ENCODE assay signal across 8 mouse cellular contexts in the genomic region with DNA sequence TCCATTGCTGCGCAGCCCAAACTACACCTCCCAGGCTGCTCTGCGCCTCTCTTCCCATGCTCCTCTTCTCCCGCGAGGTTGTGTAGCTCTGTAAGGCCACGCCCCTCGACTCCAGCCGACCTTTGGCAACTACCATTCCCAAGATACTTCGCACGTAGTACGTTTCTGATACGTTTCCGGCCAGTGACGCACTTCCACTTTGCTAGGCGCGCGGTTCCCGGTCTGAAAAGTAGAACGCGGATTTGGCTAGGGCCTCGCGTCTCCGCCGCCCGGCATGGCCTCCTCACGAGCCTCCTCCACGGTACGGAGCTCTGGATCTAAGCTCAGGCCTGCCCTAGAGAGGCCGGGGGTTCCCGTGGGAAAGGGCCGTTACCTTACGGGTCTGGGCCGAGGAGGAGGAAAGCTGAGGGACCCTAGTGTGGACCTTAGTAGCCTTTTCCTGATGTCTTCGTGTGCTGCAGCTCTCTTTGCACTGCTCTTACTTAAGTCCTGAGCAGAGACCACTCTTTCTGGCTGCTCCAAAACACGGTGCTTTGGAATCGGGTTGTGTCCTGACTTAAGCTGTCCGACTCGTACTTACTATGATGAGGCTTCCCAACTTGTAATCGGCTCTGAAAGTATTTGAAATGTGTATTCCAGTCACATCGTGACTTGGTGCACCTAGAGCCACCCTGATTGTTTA. TPM values are rescaled to one million over a fixed set of nuclear protein-coding genes. Genes with fewer than 3 reads are reported as not detected.
DNase-seq lines count a peak whose midpoint lies in the region; ATAC-seq and TF ChIP-seq lines count a peak whose summit lies in the region.

A gene (minus strand): TSS at position 42 of the 682 bp plus-strand sequence.
A gene (plus strand): TSS at position 197 of the 682 bp plus-strand sequence.

- no peak for TF ChIP-seq CTCF in liver, embryonic 14.5 days (IDR thresholded peaks at IDR 0.05; ENCODE audit: low read depth)
- no peak for TF ChIP-seq CTCF in stomach, postnatal 0 days (IDR thresholded peaks at IDR 0.05; ENCODE audit: low read depth)

- peak within 1 kb of the TSS; percentile 77 for H3K4me2 ChIP-seq in heart, embryonic 15.5 days
- peak within 1 kb of the TSS; percentile 90 for H3K4me2 ChIP-seq in liver, embryonic 14.5 days (ENCODE audit: low read depth)
- H3K4me2 ChIP-seq in neural tube, embryonic 11.5 days (ENCODE audit: low read depth): peak within 1 kb of the TSS; percentile 62
- H3K4me2 ChIP-seq in stomach, postnatal 0 days (replicated peaks; ENCODE audit: low read depth): peak within 1 kb of the TSS; percentile 54

- no peaks in the 10 kb centered on the region for H3K27me3 ChIP-seq in forebrain, embryonic 10.5 days (ENCODE audit: poor library complexity, severe bottlenecking)
- no peaks in the 10 kb centered on the region for H3K27me3 ChIP-seq in heart, embryonic 15.5 days
- H3K27me3 ChIP-seq in liver, embryonic 14.5 days (ENCODE audit: control insufficient read depth, insufficient read depth, low read length): no peaks in the 10 kb centered on the region
- H3K27me3 ChIP-seq in neural tube, embryonic 11.5 days (ENCODE audit: control insufficient read depth, insufficient read depth, low read length): no peaks in the 10 kb centered on the region
- H3K27me3 ChIP-seq in stomach, postnatal 0 days (ENCODE audit: control insufficient read depth, insufficient read depth, low read length): no peaks in the 10 kb centered on the region

- peak within 1 kb of the TSS; percentile 83 for H3K9ac ChIP-seq in heart, embryonic 15.5 days
- H3K9ac ChIP-seq in liver, embryonic 14.5 days (replicated peaks): peak within 1 kb of the TSS; percentile 93
- H3K9ac ChIP-seq in neural tube, embryonic 11.5 days (ENCODE audit: low read length): peak within 1 kb of the TSS; percentile 83
- H3K9ac ChIP-seq in stomach, postnatal 0 days (ENCODE audit: low read length): peak within 1 kb of the TSS; percentile 84

- H3K27ac ChIP-seq in forebrain, embryonic 10.5 days: peak within 1 kb of the TSS; percentile 93
- peak within 1 kb of the TSS; percentile 89 for H3K27ac ChIP-seq in heart, embryonic 15.5 days
- H3K27ac ChIP-seq in liver, embryonic 14.5 days: peak within 1 kb of the TSS; percentile 89
- peak within 1 kb of the TSS; percentile 73 for H3K27ac ChIP-seq in neural tube, embryonic 11.5 days (ENCODE audit: low read depth, low read length)
- H3K27ac ChIP-seq in stomach, postnatal 0 days (replicated peaks): peak within 1 kb of the TSS; percentile 86

- H3K9me3 ChIP-seq in forebrain, embryonic 10.5 days: no peaks in the 10 kb centered on the region
- no peaks in the 10 kb centered on the region for H3K9me3 ChIP-seq in heart, embryonic 15.5 days (replicated peaks)
- no peaks in the 10 kb centered on the region for H3K9me3 ChIP-seq in liver, embryonic 14.5 days (ENCODE audit: control insufficient read depth, low read length)
- no peaks in the 10 kb centered on the region for H3K9me3 ChIP-seq in neural tube, embryonic 11.5 days (ENCODE audit: control insufficient read depth, low read length)
- H3K9me3 ChIP-seq in stomach, postnatal 0 days (ENCODE audit: control insufficient read depth, low read length): no peaks in the 10 kb centered on the region

- peak; percentile 95 for DNase-seq in CD8-positive naive resting alpha-beta T cell, adult 2 months (ENCODE audit: low read depth in 2 of 2, low spot score in 2 of 2)
- DNase-seq in c-Kit-positive CD71-negative TER-119-negative erythroid progenitor cells, embryonic 14.5 days (ENCODE audit: low read depth): peak; percentile 97
- peak; percentile 98 for DNase-seq in forebrain, embryonic 10.5 days (ENCODE audit: extremely low spot score, low spot score)
- peak; percentile 99 to 100 for DNase-seq in kidney, postnatal 25 days
- peak; percentile 99 to 100 (median 99) for DNase-seq in liver, embryonic 14.5 days (ENCODE audit: low read depth in 3 of 3, low spot score in 3 of 3)
- peak; percentile 97 for DNase-seq in neural tube, embryonic 11.5 days (ENCODE audit: low spot score)
- peak; percentile 98 for DNase-seq in stomach, postnatal 0 days (ENCODE audit: low spot score)

- under 1% methylated on average over 39 of the region's 39 CpGs for WGBS in forebrain, embryonic 10.5 days
- WGBS in heart, embryonic 15.5 days: under 1% methylated on average over 39 of the region's 39 CpGs
- under 1% methylated on average over 39 of the region's 39 CpGs for WGBS in liver, embryonic 14.5 days (ENCODE audit: insufficient replicate concordance)
- under 1% methylated on average over 39 of the region's 39 CpGs for WGBS in neural tube, embryonic 11.5 days
- under 1% methylated on average over 39 of the region's 39 CpGs for WGBS in stomach, postnatal 0 days

- H3K36me3 ChIP-seq in forebrain, embryonic 10.5 days (replicated peaks): peaks cover 58% of the 10 kb centered on the region
- H3K36me3 ChIP-seq in heart, embryonic 15.5 days: peaks cover 25% of the 10 kb centered on the region
- H3K36me3 ChIP-seq in liver, embryonic 14.5 days (replicated peaks; ENCODE audit: control insufficient read depth, insufficient read depth, low read depth): peaks cover 21% of the 10 kb centered on the region
- H3K36me3 ChIP-seq in neural tube, embryonic 11.5 days (ENCODE audit: control insufficient read depth, insufficient read depth, low read length): 0 out of 2 replicates have a peak, but pooled peaks cover 3% of the 10 kb centered on the region
- peaks cover 6% of the 10 kb centered on the region for H3K36me3 ChIP-seq in stomach, postnatal 0 days (ENCODE audit: control insufficient read depth, insufficient read depth, low read length)

- H3K4me3 ChIP-seq in forebrain, embryonic 10.5 days: peak within 1 kb of the TSS; percentile 85
- peak within 1 kb of the TSS; percentile 80 for H3K4me3 ChIP-seq in heart, embryonic 15.5 days
- H3K4me3 ChIP-seq in liver, embryonic 14.5 days (ENCODE audit: insufficient read depth in 1 of 2, low read depth in 2 of 2, low read length in 2 of 2): peak within 1 kb of the TSS; percentile 77 to 94
- H3K4me3 ChIP-seq in neural tube, embryonic 11.5 days (ENCODE audit: low read depth, low read length): peak within 1 kb of the TSS; percentile 78
- H3K4me3 ChIP-seq in stomach, postnatal 0 days (ENCODE audit: low read depth, low read length): peak within 1 kb of the TSS; percentile 65

- TF ChIP-seq EP300 in liver, embryonic 14.5 days (IDR thresholded peaks at IDR 0.05; ENCODE audit: low read depth): peak; percentile 47; the same call in 1 of the 2 replicates
- TF ChIP-seq EP300 in stomach, postnatal 0 days (optimal IDR thresholded peaks at IDR 0.05): peak; percentile 49

- ATAC-seq in heart, embryonic 15.5 days (replicated peaks; ENCODE audit: insufficient number of reproducible peaks, insufficient read depth, low FRiP score, low read depth): peak; percentile 99
- ATAC-seq in liver, embryonic 14.5 days (ENCODE audit: insufficient read depth): peak; percentile 98
- ATAC-seq in neural tube, embryonic 11.5 days (ENCODE audit: insufficient read depth, low FRiP score, low TSS enrichment): peak; percentile 99
- ATAC-seq in stomach, postnatal 0 days (ENCODE audit: low FRiP score, low TSS enrichment): peak; percentile 99

- H3K4me1 ChIP-seq in forebrain, embryonic 10.5 days: peaks cover 27% of the 10 kb centered on the region
- H3K4me1 ChIP-seq in heart, embryonic 15.5 days (replicated peaks): peaks cover 36% of the 10 kb centered on the region
- H3K4me1 ChIP-seq in liver, embryonic 14.5 days (replicated peaks; ENCODE audit: control insufficient read depth in 2 of 2, insufficient read depth in 2 of 2, low read length in 1 of 2): peaks cover 7% of the 10 kb centered on the region in 2 experiments
- no peaks in the 10 kb centered on the region; the same call in none of the 2 replicates for H3K4me1 ChIP-seq in neural tube, embryonic 11.5 days (ENCODE audit: control insufficient read depth, insufficient read depth, low read length)
- peaks cover 4% of the 10 kb centered on the region; the same call in 1 of the 2 replicates for H3K4me1 ChIP-seq in stomach, postnatal 0 days (replicated peaks; ENCODE audit: control insufficient read depth, insufficient read depth)

RNA-seq across cellular contexts. Expression of the first gene that starts in this region (rescaled TPM):
- polyA plus RNA-seq in forebrain, embryonic 10.5 days (2016; fragmentation: Nextera tagmentation; extraction: Ambion mirVana): 202 and 205 TPM in 2 replicates
- polyA plus RNA-seq in heart, embryonic 15.5 days (2015; fragmentation: Nextera tagmentation; extraction: Ambion mirVana): 79.3 and 82.0 TPM in 2 replicates
- 24.1 and 40.2 TPM in 2 replicates for polyA plus RNA-seq in liver, embryonic 14.5 days (2012; rRNA removed)
- polyA plus RNA-seq in liver, embryonic 14.5 days (2014; fragmentation: Nextera tagmentation; extraction: Ambion mirVana): 65.7 and 71.0 TPM in 2 replicates
- polyA plus RNA-seq in neural tube, embryonic 11.5 days (2014; fragmentation: Nextera tagmentation; extraction: Ambion mirVana): 161 and 170 TPM in 2 replicates
- 83.6 and 91.5 TPM in 2 replicates for polyA plus RNA-seq in stomach, postnatal 0 days (2015; fragmentation: Nextera tagmentation; extraction: Ambion mirVana)

RNA-seq across cellular contexts. Expression of the second gene that starts in this region (rescaled TPM):
- polyA plus RNA-seq in forebrain, embryonic 10.5 days (2016; fragmentation: Nextera tagmentation; extraction: Ambion mirVana): 37.8 and 38.3 TPM in 2 replicates
- 11.5 and 13.4 TPM in 2 replicates for polyA plus RNA-seq in heart, embryonic 15.5 days (2015; fragmentation: Nextera tagmentation; extraction: Ambion mirVana)
- 8.3 and 9.8 TPM in 2 replicates for polyA plus RNA-seq in liver, embryonic 14.5 days (2012; rRNA removed)
- polyA plus RNA-seq in liver, embryonic 14.5 days (2014; fragmentation: Nextera tagmentation; extraction: Ambion mirVana): 9.0 and 10.3 TPM in 2 replicates
- polyA plus RNA-seq in neural tube, embryonic 11.5 days (2014; fragmentation: Nextera tagmentation; extraction: Ambion mirVana): 28.2 and 30.0 TPM in 2 replicates
- 7.5 and 7.6 TPM in 2 replicates for polyA plus RNA-seq in stomach, postnatal 0 days (2015; fragmentation: Nextera tagmentation; extraction: Ambion mirVana)

Comparison
In these comparisons a context has a peak if more than half of its experiments do, and no peak if none do; other contexts are left out.
1. Peak in every context shown above with its lines: DNase-seq, ATAC-seq, H3K4me3 ChIP-seq and H3K27ac ChIP-seq.